Mouse (Mus musculus): ENCODE data around the gene 4930467E23Rik.
A peak's percentile ranks its signal among the peaks of the same experiment; 100 is the strongest.
"Not testable (repeated sequence)": the region's sequence is repeated elsewhere in the genome, so short reads cannot be mapped to it uniquely, and the experiment has no call there.

4930467E23Rik gene

DNA sequence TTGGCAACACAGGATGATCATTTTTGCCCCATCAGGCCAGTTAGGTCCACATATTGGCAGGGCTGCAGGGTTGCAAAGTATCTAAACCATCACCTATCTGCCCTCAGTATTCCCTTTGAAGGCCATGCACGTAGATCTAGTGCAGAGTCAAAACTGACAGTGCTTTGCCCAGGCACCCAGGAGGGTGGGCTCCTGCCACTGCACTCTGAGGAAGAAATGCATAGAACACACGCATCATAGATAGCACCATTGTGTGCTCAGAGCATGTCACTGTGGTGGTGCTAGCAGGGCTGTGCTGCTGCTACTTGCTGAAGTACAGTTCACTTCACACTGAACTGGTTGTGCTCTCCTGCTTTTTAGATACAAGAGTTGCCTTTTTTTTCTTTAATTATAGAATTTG lies at the start of gene 4930467E23Rik:
Gene 4930467E23Rik (plus strand): TSS at position 301 of the 400 bp plus-strand sequence.
- DNase-seq (ENCODE audit: low spot score) = not testable (repeated sequence)

- DNase-seq (ENCODE audit: low spot score) = not testable (repeated sequence)
Measured at GRCm38 (mm10) chr8:19682311-19682710, 47.1 kb upstream of the 4930467E23Rik start.

- DNase-seq (ENCODE audit: low spot score) = not testable (repeated sequence)
Measured at GRCm38 (mm10) chr8:19685476-19685875, 43.9 kb upstream of the 4930467E23Rik start.

DNA sequence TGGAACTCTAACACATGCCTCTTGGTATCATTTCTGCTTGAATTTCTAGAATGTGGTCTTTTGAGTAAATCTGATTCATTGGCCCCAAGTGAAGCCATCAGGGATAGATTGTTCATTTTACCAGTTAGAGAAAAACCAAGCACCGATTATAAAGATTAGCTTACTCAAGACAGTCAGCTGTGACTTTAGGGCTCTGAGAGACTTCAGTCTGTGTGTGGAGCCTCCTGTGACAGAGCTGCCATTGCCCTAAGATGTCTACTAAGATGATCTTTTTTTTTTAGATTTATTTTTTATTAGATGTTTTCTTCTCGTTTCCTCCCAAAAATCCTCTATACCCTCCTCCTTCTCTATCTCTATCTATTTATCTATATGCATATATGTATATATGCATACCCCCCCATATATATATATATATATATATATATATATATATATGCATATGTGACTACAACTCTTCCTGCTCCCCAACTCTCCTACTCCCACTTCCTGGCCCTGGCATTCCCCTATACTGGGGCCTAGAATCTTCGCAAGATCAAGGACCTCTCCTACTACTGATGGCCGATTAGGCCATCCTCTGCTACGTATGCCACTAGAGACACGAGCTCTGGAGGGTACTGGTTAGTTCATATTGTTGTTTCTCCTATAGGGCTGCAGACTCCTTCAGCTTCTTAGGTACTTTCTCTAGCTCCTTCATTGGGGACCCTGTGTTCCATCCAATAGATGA lies 40.4 kb upstream of the 4930467E23Rik start:
- not testable (repeated sequence) for DNase-seq (ENCODE audit: low spot score)

DNA sequence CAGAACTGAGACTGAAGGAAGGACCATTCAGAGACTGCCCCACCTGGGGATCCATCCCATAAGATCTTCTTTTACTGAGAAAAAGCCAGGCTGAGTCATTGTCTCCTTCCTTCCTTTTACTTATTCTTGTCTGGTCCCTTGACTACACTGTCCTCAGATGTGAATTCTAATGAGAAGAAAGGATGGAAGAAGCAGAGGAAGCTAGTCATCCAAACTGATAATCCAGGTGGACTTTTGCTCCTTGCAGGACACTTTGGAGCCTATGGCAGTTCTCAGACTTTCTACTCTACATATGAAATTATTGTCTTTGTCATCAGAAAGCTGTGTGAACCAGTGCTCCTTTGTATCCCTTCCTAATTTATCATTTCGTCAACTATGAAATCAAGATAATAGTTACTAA lies 39.6 kb upstream of the 4930467E23Rik start:
- DNase-seq (ENCODE audit: low spot score) = not testable (repeated sequence)

- not testable (repeated sequence) for DNase-seq (ENCODE audit: low spot score)
Measured at GRCm38 (mm10) chr8:19691421-19691820, 38.0 kb upstream of the 4930467E23Rik start.

- not testable (repeated sequence) for DNase-seq (ENCODE audit: low spot score)
Measured at GRCm38 (mm10) chr8:19697497-19698077, 31.8 kb upstream of the 4930467E23Rik start.

- DNase-seq (ENCODE audit: low spot score) = not testable (repeated sequence)
Measured at GRCm38 (mm10) chr8:19698123-19698522, 31.3 kb upstream of the 4930467E23Rik start.

DNA sequence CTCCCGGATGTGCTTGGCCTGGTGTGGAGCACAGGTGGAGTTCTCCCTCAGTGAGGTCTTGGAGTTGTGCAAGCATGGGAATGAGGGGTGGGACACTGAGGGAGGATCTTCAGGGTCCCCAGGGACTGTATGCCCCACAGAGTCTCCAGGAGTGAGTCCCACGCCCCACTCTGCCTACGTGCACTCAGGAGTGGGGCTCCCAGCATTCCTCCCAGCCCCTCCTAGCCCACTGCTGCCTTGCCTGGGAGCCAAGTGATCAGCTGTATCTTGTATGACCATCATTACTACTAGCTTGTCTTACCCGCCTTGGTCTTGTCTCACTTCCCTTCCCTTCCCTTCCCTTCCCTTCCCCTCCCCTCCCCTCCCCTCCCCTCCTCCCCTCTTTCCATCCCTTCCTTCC lies 30.7 kb upstream of the 4930467E23Rik start:
- not testable (repeated sequence) for DNase-seq (ENCODE audit: low spot score)

DNA sequence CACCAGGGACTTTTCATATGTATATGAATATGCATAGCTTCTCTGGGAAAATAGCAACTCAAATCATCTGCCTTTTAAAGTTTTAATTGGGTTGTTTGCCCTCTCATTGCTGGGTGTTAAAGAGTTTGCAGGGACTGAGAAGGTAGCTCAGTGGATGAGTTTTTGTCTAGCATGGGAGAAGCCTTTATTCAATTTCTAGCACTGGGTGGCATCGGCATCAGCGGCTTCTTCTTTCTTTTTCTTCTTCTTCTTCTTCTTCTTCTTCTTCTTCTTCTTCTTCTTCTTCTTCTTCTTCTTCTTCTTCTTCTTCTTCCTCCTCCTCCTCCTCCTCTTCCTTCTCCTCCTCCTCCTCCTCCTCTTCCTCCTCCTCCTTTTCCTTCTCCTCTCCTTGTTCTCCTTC lies 28.1 kb upstream of the 4930467E23Rik start:
- not testable (repeated sequence) for DNase-seq (ENCODE audit: low spot score)

GRCm38 (mm10) chr8:19702276-19702675 lies 27.1 kb upstream of the 4930467E23Rik start:
- not testable (repeated sequence) for DNase-seq (ENCODE audit: low spot score)

- DNase-seq (ENCODE audit: low spot score) = peak; percentile 94
Measured at GRCm38 (mm10) chr8:19702972-19703709, 26.2 kb upstream of the 4930467E23Rik start.

DNA sequence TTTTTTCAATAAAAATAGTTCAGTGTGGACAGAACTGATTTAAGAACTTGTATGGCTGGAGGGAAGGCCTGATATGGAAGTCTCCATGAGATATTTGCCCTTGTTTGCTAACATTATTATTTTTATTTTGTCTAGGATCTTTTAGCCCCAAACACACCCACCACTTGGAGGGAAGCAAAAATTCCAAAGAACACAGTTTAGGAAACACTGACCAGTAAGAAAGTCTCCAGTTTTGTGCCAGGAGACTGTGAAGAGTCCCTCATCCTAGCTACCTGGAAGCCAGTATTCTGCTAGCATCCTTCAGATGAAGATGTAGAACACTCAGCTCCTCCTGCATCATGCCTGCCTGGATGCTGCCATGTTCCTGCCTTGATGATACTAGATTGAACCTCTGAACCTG lies 25.5 kb upstream of the 4930467E23Rik start:
- not testable (repeated sequence) for DNase-seq (ENCODE audit: low spot score)

DNA sequence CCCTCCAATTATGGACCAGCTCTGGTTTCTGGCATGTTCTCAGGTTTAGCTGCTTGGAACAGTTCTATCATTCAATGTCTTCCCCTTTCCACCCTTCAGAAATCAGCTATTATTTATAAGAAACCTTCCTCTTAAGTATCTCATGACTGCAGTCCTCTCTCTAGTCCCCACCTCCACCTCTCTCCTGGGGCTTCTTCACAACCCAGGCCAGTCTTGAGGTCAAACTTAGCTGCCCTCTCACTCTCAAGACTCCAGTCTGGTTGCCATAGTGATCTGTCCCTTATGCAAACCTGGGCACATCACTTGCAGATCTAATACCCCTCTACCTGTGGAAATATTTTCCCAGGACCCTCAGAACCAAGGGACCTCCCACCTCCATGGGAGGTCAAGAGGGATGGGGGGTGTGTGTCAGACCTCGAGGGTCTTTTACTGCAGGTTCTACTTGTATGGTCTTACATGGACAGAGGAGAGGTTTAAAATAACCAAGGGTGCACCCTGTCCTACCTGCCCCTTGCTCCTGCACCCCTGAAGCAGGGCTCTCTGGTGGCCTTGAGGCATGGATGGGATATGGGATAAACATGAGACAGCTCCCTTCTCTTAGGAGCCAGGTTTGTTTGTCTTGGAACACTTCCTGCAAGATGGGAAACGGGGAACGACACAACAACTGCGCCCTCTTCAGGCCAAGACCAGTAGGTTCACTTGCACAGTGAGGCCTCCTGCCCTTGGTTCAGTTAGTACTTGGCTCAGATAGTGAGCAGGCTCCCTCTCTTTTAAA lies 24.7 kb upstream of the 4930467E23Rik start:
- not testable (repeated sequence) for DNase-seq (ENCODE audit: low spot score)

- not testable (repeated sequence) for DNase-seq (ENCODE audit: low spot score)
Measured at GRCm38 (mm10) chr8:19705216-19705600, 24.2 kb upstream of the 4930467E23Rik start.

GRCm38 (mm10) chr8:19706101-19706725 lies 23.2 kb upstream of the 4930467E23Rik start:
- not testable (repeated sequence) for DNase-seq (ENCODE audit: low spot score)

DNA sequence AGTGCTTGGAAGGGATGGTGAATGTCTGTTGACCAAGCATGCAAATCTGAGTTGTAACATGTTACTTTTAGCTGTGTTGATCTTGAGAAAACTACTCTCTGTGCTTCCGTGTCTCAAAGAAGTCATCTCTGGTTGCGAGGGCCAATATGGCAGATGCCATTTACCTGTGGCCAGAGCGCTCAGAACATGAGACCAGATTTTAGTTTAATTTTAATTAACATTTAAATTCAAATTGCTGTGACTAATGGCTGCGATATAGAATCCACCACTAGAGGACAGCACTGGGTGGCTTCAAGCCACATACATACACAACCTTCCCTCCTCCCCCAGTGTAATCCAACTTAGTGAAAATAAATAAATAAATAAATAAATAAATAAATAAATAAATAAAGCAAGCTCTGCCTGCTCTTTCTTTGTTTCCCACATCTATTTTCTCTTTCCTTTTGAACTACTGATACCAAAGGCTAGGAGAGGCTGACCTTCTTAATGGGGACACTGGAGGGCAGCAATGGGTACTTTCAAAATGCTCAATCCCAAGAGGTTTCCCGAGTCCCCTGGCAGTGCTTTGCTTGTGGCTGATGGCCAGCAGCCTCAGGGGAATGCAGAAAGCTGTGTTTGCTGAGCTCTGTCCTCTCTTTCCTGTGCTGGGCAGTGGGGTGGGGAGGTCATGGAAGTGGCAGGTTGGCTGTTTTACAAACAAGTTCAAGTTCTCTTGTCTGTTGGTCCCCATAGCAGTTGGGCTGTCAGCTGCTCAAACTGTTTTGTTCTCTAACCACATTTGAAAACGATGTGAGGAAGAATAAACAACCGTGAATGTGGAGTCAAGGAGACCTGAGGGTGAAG lies 22.2 kb upstream of the 4930467E23Rik start:
- peak; percentile 93 for DNase-seq (ENCODE audit: low spot score)

- DNase-seq (ENCODE audit: low spot score) = not testable (repeated sequence)
Measured at GRCm38 (mm10) chr8:19707761-19708443, 21.5 kb upstream of the 4930467E23Rik start.

GRCm38 (mm10) chr8:19708976-19709375 lies 20.4 kb upstream of the 4930467E23Rik start:
- DNase-seq (ENCODE audit: low spot score) = not testable (repeated sequence)

DNA sequence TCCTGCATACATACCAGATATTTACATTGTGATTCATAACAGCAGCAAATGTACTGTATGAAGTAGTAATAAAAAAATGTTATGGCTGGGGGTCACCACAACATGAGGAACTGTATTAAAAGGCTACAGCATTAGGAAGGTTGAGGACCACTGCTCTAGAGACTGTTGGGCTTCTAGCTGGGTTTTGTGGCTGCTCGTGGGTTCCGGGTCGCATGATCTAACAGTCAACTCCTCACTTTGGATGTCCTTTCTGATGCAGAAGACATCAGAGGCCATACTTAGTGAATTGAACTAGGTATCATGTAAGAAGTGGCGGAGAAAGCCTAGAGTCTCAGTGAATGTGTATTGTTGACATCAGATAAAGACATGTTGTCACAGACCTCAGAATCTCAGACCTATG lies 19.9 kb upstream of the 4930467E23Rik start:
- DNase-seq (ENCODE audit: low spot score) = not testable (repeated sequence)
